Mouse (Mus musculus) CH12.LX (cell line): ENCODE data around the gene Csrp1. TPM values are rescaled to one million over a fixed set of nuclear protein-coding genes. Genes with fewer than 3 reads are reported as not detected.

Experiments
- DNase-seq: peaks from one replicate; pipeline ENCODE4 v3.0.0-alpha.2; 2013; ENCODE audit errors: extremely low read depth
- H3K27ac ChIP-seq: 2 replicates; pipeline ENCODE4 v1.5.1; 2012; ENCODE audit warnings: low read depth, mild to moderate bottlenecking, control low read depth, moderate library complexity; ENCODE audit not compliant: insufficient read depth
- H3K27me3 ChIP-seq: replicated peaks from 2 replicates; pipeline ENCODE3; 2012; ENCODE audit warnings: inconsistent platforms
- H3K36me3 ChIP-seq, 2 experiments: replicated peaks in 1 of 2; 2 replicates each; pipeline versions ENCODE3 to v1.6.1; 2012; ENCODE audit warnings: inconsistent platforms in 1 of 2, low read length in 1 of 2, mild to moderate bottlenecking in 1 of 2, mixed read lengths in 1 of 2, moderate library complexity in 1 of 2; ENCODE audit not compliant: control insufficient read depth in 1 of 2, insufficient read depth in 1 of 2
- H3K4me1 ChIP-seq, 2 experiments: 2 replicates each; pipeline ENCODE4 v1.6.1; 2012; ENCODE audit warnings: inconsistent platforms in 1 of 2, moderate library complexity in 1 of 2; ENCODE audit not compliant: insufficient read depth in 2 of 2, control insufficient read depth in 1 of 2
- H3K4me2 ChIP-seq: 2 replicates; pipeline ENCODE4 v1.6.1; 2012; ENCODE audit warnings: low read depth, mild to moderate bottlenecking, control low read depth; ENCODE audit not compliant: poor library complexity, insufficient read depth, severe bottlenecking
- H3K4me3 ChIP-seq, 3 experiments: fragments of 150-350 bp in 1 of 3; sonication (generic) in 1 of 3; replicated peaks in 1 of 3; 2 replicates each; pipeline versions ENCODE3 to v1.5.1; 2011 to 2012; ENCODE audit warnings: low read depth in 2 of 3, low read length in 2 of 3, mild to moderate bottlenecking in 2 of 3, moderate library complexity in 2 of 3, control low read depth in 1 of 3, improper control_type of control experiment in 1 of 3, inconsistent platforms in 1 of 3, mixed read lengths in 1 of 3; ENCODE audit not compliant: poor library complexity in 1 of 3
- H3K79me2 ChIP-seq: replicated peaks from 2 replicates; pipeline ENCODE4 v1.6.1; 2012; ENCODE audit warnings: mild to moderate bottlenecking, moderate library complexity; ENCODE audit not compliant: control insufficient read depth, poor library complexity, insufficient read depth, severe bottlenecking; ENCODE audit errors: extremely low read depth
- H3K9ac ChIP-seq: 2 replicates; pipeline ENCODE4 v1.6.1; 2012; ENCODE audit warnings: low read depth, mild to moderate bottlenecking, control low read depth, moderate library complexity; ENCODE audit not compliant: insufficient read depth
- H3K9me3 ChIP-seq: replicated peaks from 2 replicates; pipeline ENCODE3; 2012; ENCODE audit warnings: low read length, inconsistent platforms, mixed read lengths
- CTCF ChIP-seq, 2 experiments: IDR thresholded peaks in 1 of 2; conservative IDR thresholded peaks in 1 of 2; 2 replicates each; pipeline ENCODE4 v1.5.1; 2011 to 2012; ENCODE audit warnings: low read depth in 2 of 2, low read length in 2 of 2, improper control_type of control experiment in 1 of 2, inconsistent platforms in 1 of 2, mild to moderate bottlenecking in 1 of 2, moderate library complexity in 1 of 2
- IRF4 ChIP-seq: IDR thresholded peaks from 2 replicates; pipeline ENCODE4 v1.6.1; 2014; ENCODE audit warnings: low read depth, mild to moderate bottlenecking, inconsistent platforms, low read length, improper control_type of control experiment
- MXI1 ChIP-seq: IDR thresholded peaks from 2 replicates; pipeline ENCODE4 v1.6.1; 2011; ENCODE audit warnings: mild to moderate bottlenecking, low read depth, low read length, improper control_type of control experiment
- NELFE ChIP-seq: IDR thresholded peaks from 2 replicates; pipeline ENCODE4 v1.6.1; 2011; ENCODE audit warnings: low read depth, low read length, improper control_type of control experiment
- POLR2AphosphoS2 ChIP-seq: IDR thresholded peaks from 2 replicates; pipeline ENCODE4 v1.6.1; 2011; ENCODE audit warnings: low read depth, low read length, improper control_type of control experiment
- RAD21 ChIP-seq: IDR thresholded peaks from 2 replicates; pipeline ENCODE4 v1.6.1; 2011; ENCODE audit warnings: low read depth, mild to moderate bottlenecking, low read length, improper control_type of control experiment, moderate library complexity
- SIN3A ChIP-seq: IDR thresholded peaks from 2 replicates; pipeline ENCODE4 v1.6.1; 2012; ENCODE audit warnings: low read length, improper control_type of control experiment, inconsistent platforms
- SMC3 ChIP-seq: IDR thresholded peaks from 2 replicates; pipeline ENCODE4 v1.6.1; 2011; ENCODE audit warnings: low read depth, low read length, improper control_type of control experiment
- TCF12 ChIP-seq: IDR thresholded peaks from 2 replicates; pipeline ENCODE4 v1.6.1; 2014; ENCODE audit warnings: low read depth, mild to moderate bottlenecking, inconsistent platforms, low read length, improper control_type of control experiment
- ZKSCAN1 ChIP-seq: IDR thresholded peaks from 2 replicates; pipeline ENCODE4 v1.6.1; 2012; ENCODE audit warnings: low read depth, inconsistent platforms, low read length, improper control_type of control experiment, borderline replicate concordance
- dilution Hi-C: fragments of 300-500 bp; cut with MboI; formaldehyde crosslinking; loops from 2 replicates; pipeline ENCODE4 v1.14.3; 2020; ENCODE audit warnings: low sequenced_read_pairs; ENCODE audit not compliant: extremely low pct_unique_long_range_greater_than_20kb, extremely low pct_ligation_motif_present
- in situ Hi-C: fragments of 300-500 bp; cut with MboI; formaldehyde crosslinking; loops from 3 replicates; pipeline ENCODE4 v1.14.3; 2019; ENCODE audit warnings: low sequenced_read_pairs, low pct_ligation_motif_present, low pct_unique_long_range_greater_than_20kb, mixed read lengths
- polyA plus RNA-seq: library from polyadenylated mRNA; unstranded; fragments of >175 nt; gene quantifications from 2 replicates; pipeline ENCODE4 v1.2.1, GENCODE M21; 2012; ENCODE audit warnings: low read depth; ENCODE audit not compliant: insufficient read length
- total RNA-seq, 2 experiments: library from RNA; depleted of rRNA; stranded (reverse); fragments of 300-350 nt in 1 of 2; fragments of >200 nt in 1 of 2; gene quantifications; 2 replicates each; pipeline ENCODE4 v1.2.3; 2012 to 2014

The Csrp1 gene
- total and polyA plus RNA-seq, 3 experiments, result 45.9 to 54.3 (median 49.4) TPM

DNA sequence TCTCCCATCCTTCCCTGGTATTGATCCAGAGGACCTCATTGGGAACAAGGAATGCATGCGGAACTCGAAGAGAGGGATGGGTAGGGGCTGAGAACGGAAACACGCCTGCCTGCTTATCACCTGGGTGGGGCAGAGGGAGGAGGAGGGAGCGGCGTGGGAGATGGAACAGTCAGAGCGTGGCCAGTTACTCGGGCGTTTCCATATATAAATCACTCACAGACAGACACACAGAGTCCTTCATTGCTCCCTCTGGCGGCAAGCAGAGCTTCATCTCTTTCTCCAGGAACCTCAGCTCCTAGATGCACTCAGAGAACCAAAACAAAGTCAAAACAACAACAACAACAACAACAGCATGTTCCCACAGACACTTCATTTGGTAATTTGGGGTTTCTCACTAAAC, 68.8 kb downstream of the Csrp1 start:
- Histone ChIP-seq H3K27ac (no peak overlapping the region), H3K9me3 (no peaks in the 10 kb centered on the region), H3K4me1 (peaks cover 15 to 38% of the 10 kb centered on the region in 2 experiments), H3K9ac (no peak overlapping the region), H3K4me2 (peak overlapping the region; percentile 23), H3K79me2 (no peaks in the 10 kb centered on the region), H3K36me3 (no peaks in the 10 kb centered on the region), H3K4me3 (no peak overlapping the region), H3K27me3 (peaks cover 2% of the 10 kb centered on the region)
- in situ Hi-C loops (loop anchor here (5.0 kb wide), 1 partner anchor 36 kb away; no protein-coding TSS in a partner anchor), dilution Hi-C loops (no loop called here)
- TF ChIP-seq SMC3, result peak; percentile 60
- no peak for TF ChIP-seq MXI1
- 0 out of 2 replicates have a peak, but pooled peaks have one; percentile 7 for TF ChIP-seq IRF4
- TF ChIP-seq CTCF (conservative IDR thresholded peaks at IDR 0.05 in 1 of 2, IDR thresholded peaks at IDR 0.05 in 1 of 2; ENCODE audit: low read depth in 2 of 2, low read length in 2 of 2), result peak in 1 of 2 experiments; percentile 71; a peak in 2 of 4 replicates
- no peak for TF ChIP-seq SIN3A
- peak; percentile 51 for DNase-seq

DNA sequence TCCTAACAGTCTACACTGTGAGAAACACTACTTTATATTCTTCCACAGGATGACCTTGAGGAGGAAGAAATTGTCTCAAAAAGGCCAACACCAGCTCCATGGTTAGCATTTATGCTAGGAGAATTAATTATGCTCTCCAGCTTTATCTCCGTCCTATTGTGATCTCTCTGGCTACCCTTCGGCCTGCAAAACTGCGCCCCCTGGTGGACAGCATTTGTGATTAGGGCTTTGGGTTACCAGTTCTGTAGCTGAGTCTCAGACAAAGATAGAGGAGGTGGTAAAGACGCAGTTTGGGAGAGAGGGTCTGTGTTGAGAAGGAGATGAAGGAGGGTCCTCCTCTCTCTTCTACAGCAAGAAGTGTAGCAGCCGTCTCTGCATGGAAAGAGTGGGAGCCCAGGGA, 70.0 kb downstream of the Csrp1 start:
- in situ Hi-C loops (loop anchor here (5.0 kb wide), 2 partner anchors 38 to 47 kb away; partner anchors contain the start of gene Tnnt2), dilution Hi-C loops (no loop called here)
- H3K27ac ChIP-seq, result no peak overlapping the region
- H3K27me3 ChIP-seq, result peaks cover 2% of the 10 kb centered on the region
- H3K36me3 ChIP-seq, result no peaks in the 10 kb centered on the region
- no peak overlapping the region for H3K4me2 ChIP-seq
- no peaks in the 10 kb centered on the region for H3K9me3 ChIP-seq
- no peak overlapping the region for H3K4me3 ChIP-seq
- TF ChIP-seq POLR2AphosphoS2, result no peak
- no peak for TF ChIP-seq TCF12
- no peak for TF ChIP-seq NELFE
- peak; percentile 65 for TF ChIP-seq SMC3
- peak; percentile 88 to 91 for TF ChIP-seq CTCF (conservative IDR thresholded peaks at IDR 0.05 in 1 of 2, IDR thresholded peaks at IDR 0.05 in 1 of 2; ENCODE audit: low read depth in 2 of 2, low read length in 2 of 2)
- peak; percentile 31 for TF ChIP-seq RAD21
- TF ChIP-seq, all 38 proteins: peak for 3
- H3K79me2 ChIP-seq, result no peaks in the 10 kb centered on the region
- no peak overlapping the region for H3K9ac ChIP-seq
- DNase-seq, result peak; percentile 83
- H3K4me1 ChIP-seq, result peaks cover 15 to 49% of the 10 kb centered on the region in 2 experiments

DNA sequence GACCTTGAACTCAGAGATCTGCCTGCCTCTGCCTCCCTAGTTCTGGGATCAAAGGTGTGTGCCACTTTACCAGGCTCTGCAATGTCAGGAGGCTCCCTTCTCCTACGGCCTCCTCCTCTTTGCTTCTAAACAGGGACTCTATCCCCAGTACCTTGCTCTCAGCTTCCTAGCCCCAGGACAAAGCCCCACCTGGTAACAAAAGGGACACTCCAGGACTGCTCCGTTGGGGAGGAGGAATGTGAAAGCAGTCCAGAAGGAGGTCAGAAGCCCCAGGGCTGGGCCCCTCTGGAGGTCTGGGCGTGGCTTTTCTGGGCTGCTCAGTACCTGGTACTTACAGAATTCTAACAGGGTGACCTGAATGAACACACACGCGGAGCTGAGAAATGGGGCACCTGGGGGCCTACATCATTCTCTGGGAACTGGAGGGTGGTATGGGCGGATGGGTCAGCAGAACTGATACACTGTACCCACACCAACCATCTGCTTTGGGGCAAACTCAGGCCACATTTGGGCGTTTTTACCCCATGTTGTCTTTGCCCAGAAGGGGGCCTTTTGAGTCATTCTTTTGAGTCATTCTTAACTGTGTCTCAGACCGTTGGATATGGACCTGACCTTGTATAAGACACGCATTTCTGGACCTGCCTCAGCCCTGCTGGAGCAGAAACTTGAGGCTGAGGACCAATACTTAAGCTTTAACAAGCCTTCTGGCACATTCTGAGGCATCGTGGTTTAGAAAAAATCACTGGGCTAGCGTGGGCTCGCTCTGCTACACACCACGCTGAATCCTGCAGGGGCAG, 72.5 kb downstream of the Csrp1 start:
- Histone ChIP-seq H3K9me3 (no peaks in the 10 kb centered on the region), H3K27ac (no peak overlapping the region), H3K27me3 (peaks cover 8% of the 10 kb centered on the region), H3K79me2 (no peaks in the 10 kb centered on the region), H3K4me3 (no peak overlapping the region), H3K9ac (no peak overlapping the region), H3K4me1 (peaks cover 15 to 52% of the 10 kb centered on the region in 2 experiments)
- in situ Hi-C loops, result loop anchor here (5.0 kb wide), 1 partner anchor 45 kb away; the partner anchor contains the start of gene Tnnt2
- dilution Hi-C loops, result no loop called here
- TF ChIP-seq CTCF (conservative IDR thresholded peaks at IDR 0.05 in 1 of 2, IDR thresholded peaks at IDR 0.05 in 1 of 2; ENCODE audit: low read depth in 2 of 2, low read length in 2 of 2) (peak in 1 of 2 experiments; percentile 58; a peak in 2 of 4 replicates), ZKSCAN1 (no peak)
- TF ChIP-seq, all 38 proteins: peak for 1
- H3K36me3 ChIP-seq, result no peaks in the 10 kb centered on the region
- no peak for DNase-seq
- no peak overlapping the region for H3K4me2 ChIP-seq
